Mouse (Mus musculus) left cerebral cortex, adult 2 months (tissue): ENCODE measurements around the gene Emilin1. TPM values are rescaled to one million over a fixed set of nuclear protein-coding genes. Genes with fewer than 3 reads are reported as not detected.

Experiments
- DNase-seq, 2 experiments: peaks; one replicate each; pipeline ENCODE4 v3.0.0; 2021 to 2022; ENCODE audit warnings: low spot score in 2 of 2, mixed read lengths in 1 of 2; ENCODE audit errors: extremely low spot score in 1 of 2
- H3K27ac ChIP-seq: fragments of 200-600 bp; 2 replicates; pipeline ENCODE4 v1.8.1; 2022
- H3K4me3 ChIP-seq: fragments of 200-600 bp; 2 replicates; pipeline ENCODE4 v1.8.1; 2022
- CTCF ChIP-seq: fragments of 200-600 bp; IDR thresholded peaks from 2 replicates; pipeline ENCODE4 v1.8.1; 2022; ENCODE audit warnings: antibody characterized with exemption, mild to moderate bottlenecking, moderate library complexity
- intact Hi-C: fragments of 180-260 bp; cut with DNase I; formaldehyde crosslinking; loops from one replicate; pipeline ENCODE4 v1.15.1; 2025
- total RNA-seq, 2 experiments: library from RNA; stranded (reverse); gene quantifications; 2 replicates each; pipeline ENCODE4 v1.2.3; 2021

Gene Emilin1
- total RNA-seq, 2 experiments from 2014 or later: 3.0 to 3.3 TPM

- no peak overlapping the region for H3K4me3 ChIP-seq
- no peak for DNase-seq
- H3K27ac ChIP-seq: no peak overlapping the region
- no peak for TF ChIP-seq CTCF
- intact Hi-C loops: loop anchor here (10.0 kb wide), 1 partner anchor 1534 kb away; the partner anchor contains the start of gene Ppp1cb
Observed at GRCm38 (mm10) chr5:30920621-30921020, 7.4 kb downstream of the Emilin1 start.

GRCm38 (mm10) chr5:30921256-30922033, 8.2 kb downstream of the Emilin1 start, which contains the start of gene Khk:
Gene Khk (plus strand): TSS chr5:30921431.
- DNase-seq: peak; percentile 86 to 90
- Histone ChIP-seq H3K4me3 (peak within 1 kb of the TSS; percentile 75), H3K27ac (peak within 1 kb of the TSS; percentile 89)
- intact Hi-C loops: loop anchor here (10.0 kb wide), 1 partner anchor 1533 kb away; the partner anchor contains the start of gene Ppp1cb
- TF ChIP-seq CTCF: peak; percentile 86

GRCm38 (mm10) chr5:30922581-30923041, 9.4 kb downstream of the Emilin1 start:
- no peak for TF ChIP-seq CTCF
- DNase-seq: no peak
- intact Hi-C loops: loop anchor here (10.0 kb wide), 1 partner anchor 1532 kb away; the partner anchor contains the start of gene Ppp1cb
- no peak overlapping the region; the same call in 1 of the 2 replicates for H3K27ac ChIP-seq
- H3K4me3 ChIP-seq: no peak overlapping the region

- intact Hi-C loops: loop anchor here (10.0 kb wide), 1 partner anchor 1532 kb away; the partner anchor contains the start of gene Ppp1cb
- H3K27ac ChIP-seq: no peak overlapping the region
- no peak for TF ChIP-seq CTCF
- H3K4me3 ChIP-seq: no peak overlapping the region
- no peak for DNase-seq
Observed at GRCm38 (mm10) chr5:30923119-30923518, 9.9 kb downstream of the Emilin1 start.

GRCm38 (mm10) chr5:30924614-30925013, 11.4 kb downstream of the Emilin1 start:
- no peak overlapping the region for H3K4me3 ChIP-seq
- TF ChIP-seq CTCF: no peak
- no peak overlapping the region for H3K27ac ChIP-seq
- intact Hi-C loops: loop anchor here (10.0 kb wide), 1 partner anchor 1530 kb away; the partner anchor contains the start of gene Ppp1cb
- no peak for DNase-seq

GRCm38 (mm10) chr5:30925217-30925616, 12.0 kb downstream of the Emilin1 start:
- intact Hi-C loops: loop anchor here (10.0 kb wide), 1 partner anchor 1530 kb away; the partner anchor contains the start of gene Ppp1cb
- H3K4me3 ChIP-seq: no peak overlapping the region
- no peak for DNase-seq
- no peak for TF ChIP-seq CTCF
- no peak overlapping the region for H3K27ac ChIP-seq

- DNase-seq: no peak
- intact Hi-C loops: loop anchor here (10.0 kb wide), 1 partner anchor 1529 kb away; the partner anchor contains the start of gene Ppp1cb
- TF ChIP-seq CTCF: no peak
- no peak overlapping the region for H3K27ac ChIP-seq
- H3K4me3 ChIP-seq: no peak overlapping the region
Observed at GRCm38 (mm10) chr5:30926073-30926472, 12.9 kb downstream of the Emilin1 start.

GRCm38 (mm10) chr5:30927945-30928529, 14.8 kb downstream of the Emilin1 start:
- peak overlapping the region; percentile 11; the same call in 1 of the 2 replicates for H3K27ac ChIP-seq
- intact Hi-C loops: loop anchor here (10.0 kb wide), 1 partner anchor 1527 kb away; the partner anchor contains the start of gene Ppp1cb
- DNase-seq: no peak

GRCm38 (mm10) chr5:30930121-30930520, 16.9 kb downstream of the Emilin1 start:
- H3K27ac ChIP-seq: no peak overlapping the region
- no peak overlapping the region for H3K4me3 ChIP-seq
- peak; percentile 82 for TF ChIP-seq CTCF
- DNase-seq: peak; percentile 72 to 80
- intact Hi-C loops: loop anchor here (1.0 to 5.0 kb wide), 2 partner anchors 74 to 177 kb away; partner anchors contain the start of genes Dnajc5g and Slc30a3

More at GRCm38 (mm10) chr5:30927945-30928529, 14.8 kb downstream of the Emilin1 start:
- TF ChIP-seq CTCF: no peak
- H3K4me3 ChIP-seq: no peak overlapping the region

- Histone ChIP-seq H3K4me3 (no peak overlapping the region), H3K27ac (no peak overlapping the region)
- intact Hi-C loops: loop anchor here (1.0 to 5.0 kb wide), 2 partner anchors 73 to 176 kb away; partner anchors contain the start of genes Dnajc5g and Slc30a3
- no peak for TF ChIP-seq CTCF
- DNase-seq: no peak
Observed at GRCm38 (mm10) chr5:30930846-30931245, 17.6 kb downstream of the Emilin1 start.

- TF ChIP-seq CTCF: no peak
- no peak overlapping the region for H3K27ac ChIP-seq
- intact Hi-C loops: loop anchor here (5.0 kb wide), 1 partner anchor 176 kb away; the partner anchor contains the start of genes Dnajc5g and Slc30a3
- H3K4me3 ChIP-seq: no peak overlapping the region
- no peak for DNase-seq
Observed at GRCm38 (mm10) chr5:30931378-30931777, 18.2 kb downstream of the Emilin1 start.
